In genomic region chr13:21418865-21419264, GRCm38 (mm10) we compare ENCODE assay signal across 22 mouse cellular contexts. TPM values are rescaled to one million over a fixed set of nuclear protein-coding genes. Genes with fewer than 3 reads are reported as not detected.
DNase-seq lines count a peak whose midpoint lies in the region; ATAC-seq and TF ChIP-seq lines count a peak whose summit lies in the region.
"Had no signal": no experiment of that assay in that cellular context is flagged by ENCODE, and none has a peak within 500 bp of the region (broad histone marks: within the 10 kb centered on the region; RNA-seq: fewer than 3 reads in every experiment).

No protein-coding gene starts in this region.

- no peak overlapping the region for H3K4me2 ChIP-seq in intestine, postnatal 0 days (replicated peaks; ENCODE audit: low read depth)
- peak overlapping the region; percentile 30; the same call in 1 of the 2 replicates for H3K4me2 ChIP-seq in liver, postnatal 0 days (ENCODE audit: low read depth, low read length)
- H3K4me2 ChIP-seq in midbrain, embryonic 13.5 days (replicated peaks) = no peak overlapping the region
- H3K4me2 ChIP-seq: limb, embryonic 15.5 days had no signal

- peak overlapping the region; percentile 35 for H3K4me3 ChIP-seq in megakaryocyte, embryonic 14.5 days (replicated peaks)
- no peak overlapping the region for H3K4me3 ChIP-seq in intestine, postnatal 0 days (ENCODE audit: low read depth, low read length)
- no peak overlapping the region for H3K4me3 ChIP-seq in liver, postnatal 0 days (ENCODE audit: low read depth, low read length)
- H3K4me3 ChIP-seq in midbrain, embryonic 13.5 days (replicated peaks) = no peak overlapping the region
- H3K4me3 ChIP-seq: embryonic facial prominence, embryonic 10.5 days; limb, embryonic 15.5 days; midbrain, embryonic 10.5 days had no signal

- no peaks in the 10 kb centered on the region for H3K36me3 ChIP-seq in megakaryocyte, embryonic 14.5 days (replicated peaks; ENCODE audit: low read length)
- H3K36me3 ChIP-seq in intestine, postnatal 0 days (ENCODE audit: control insufficient read depth, insufficient read depth) = no peaks in the 10 kb centered on the region
- no peaks in the 10 kb centered on the region for H3K36me3 ChIP-seq in liver, postnatal 0 days (replicated peaks; ENCODE audit: insufficient read depth, low read length)
- no peaks in the 10 kb centered on the region for H3K36me3 ChIP-seq in midbrain, embryonic 13.5 days
- H3K36me3 ChIP-seq: embryonic facial prominence, embryonic 10.5 days; limb, embryonic 15.5 days; midbrain, embryonic 10.5 days had no signal

- no peak for TF ChIP-seq CTCF in intestine, postnatal 0 days (IDR thresholded peaks at IDR 0.05; ENCODE audit: low read depth)
- no peak for TF ChIP-seq CTCF in liver, postnatal 0 days (IDR thresholded peaks at IDR 0.05; ENCODE audit: low read depth)

- H3K27me3 ChIP-seq in megakaryocyte, embryonic 14.5 days (replicated peaks) = no peaks in the 10 kb centered on the region
- no peaks in the 10 kb centered on the region for H3K27me3 ChIP-seq in intestine, postnatal 0 days (replicated peaks; ENCODE audit: control insufficient read depth, insufficient read depth, low read length)
- H3K27me3 ChIP-seq in liver, postnatal 0 days (ENCODE audit: insufficient read depth, low read length) = no peaks in the 10 kb centered on the region
- H3K27me3 ChIP-seq in midbrain, embryonic 13.5 days = no peaks in the 10 kb centered on the region
- H3K27me3 ChIP-seq: limb, embryonic 15.5 days had no signal

- peak; percentile 91 for TF ChIP-seq EP300 in liver, postnatal 0 days (IDR thresholded peaks at IDR 0.05; ENCODE audit: low read depth)

- H3K9me3 ChIP-seq in megakaryocyte, embryonic 14.5 days = no peaks in the 10 kb centered on the region
- no peaks in the 10 kb centered on the region for H3K9me3 ChIP-seq in intestine, postnatal 0 days (ENCODE audit: control insufficient read depth)
- H3K9me3 ChIP-seq in liver, postnatal 0 days (ENCODE audit: low read length) = no peaks in the 10 kb centered on the region
- no peaks in the 10 kb centered on the region for H3K9me3 ChIP-seq in midbrain, embryonic 13.5 days
- H3K9me3 ChIP-seq: embryonic facial prominence, embryonic 10.5 days; limb, embryonic 15.5 days; midbrain, embryonic 10.5 days had no signal

- 28% methylated on average over 6 of the region's 6 CpGs for WGBS in intestine, postnatal 0 days
- WGBS in liver, postnatal 0 days (ENCODE audit: insufficient replicate concordance) = 39% methylated on average over 6 of the region's 6 CpGs
- WGBS in midbrain, embryonic 13.5 days = 70% methylated on average over 6 of the region's 6 CpGs

- H3K4me1 ChIP-seq in megakaryocyte, embryonic 14.5 days = peaks cover 56% of the 10 kb centered on the region
- H3K4me1 ChIP-seq in intestine, postnatal 0 days (replicated peaks; ENCODE audit: control insufficient read depth, insufficient read depth, low read length) = peaks cover 7% of the 10 kb centered on the region; the same call in 1 of the 2 replicates
- peaks cover 22% of the 10 kb centered on the region; the same call in 1 of the 2 replicates for H3K4me1 ChIP-seq in liver, postnatal 0 days (ENCODE audit: insufficient read depth)
- H3K4me1 ChIP-seq in midbrain, embryonic 13.5 days (replicated peaks) = no peaks in the 10 kb centered on the region
- H3K4me1 ChIP-seq: embryonic facial prominence, embryonic 10.5 days; limb, embryonic 15.5 days had no signal

- H3K27ac ChIP-seq in intestine, postnatal 0 days (ENCODE audit: low read depth, low read length) = no peak overlapping the region
- H3K27ac ChIP-seq in liver, postnatal 0 days (ENCODE audit: low read depth) = peak overlapping the region; percentile 65
- no peak overlapping the region for H3K27ac ChIP-seq in midbrain, embryonic 13.5 days
- H3K27ac ChIP-seq: embryonic facial prominence, embryonic 10.5 days; limb, embryonic 15.5 days; midbrain, embryonic 10.5 days had no signal

- no peak overlapping the region for H3K9ac ChIP-seq in intestine, postnatal 0 days (ENCODE audit: low read depth, low read length)
- no peak overlapping the region for H3K9ac ChIP-seq in liver, postnatal 0 days (replicated peaks)
- H3K9ac ChIP-seq in midbrain, embryonic 13.5 days (replicated peaks) = no peak overlapping the region
- H3K9ac ChIP-seq: limb, embryonic 15.5 days had no signal

- no peak for ATAC-seq in megakaryocyte, adult 5-6 weeks (ENCODE audit: poor library complexity, severe bottlenecking)
- ATAC-seq in intestine, postnatal 0 days = peak; percentile 79
- peak; percentile 95 for ATAC-seq in liver, postnatal 0 days
- ATAC-seq in midbrain, embryonic 13.5 days = no peak
- ATAC-seq: hindbrain, embryonic 16.5 days had no signal

- DNase-seq in liver, postnatal 0 days = peak; percentile 53
- DNase-seq in frontal cortex, postnatal 36 days (ENCODE audit: low spot score in 2 of 2) = no peak
- DNase-seq in cerebellum, adult 11-12 months = no peak
- DNase-seq in natural killer cell, adult 2 months (ENCODE audit: low spot score in 2 of 2) = no peak
- DNase-seq: cerebellum, adult 11 months; cerebellum, postnatal 36 days; gastrocnemius, postnatal 10 days; heart, postnatal 36 days; kidney, adult 2 months; lung, postnatal 10 days; retina, postnatal 1 day; right cerebral cortex, postnatal 4 days had no signal

RNA-seq across cellular contexts. Expression of gene Zkscan3, which starts 16.3 kb away (rescaled TPM):
- polyA plus RNA-seq in megakaryocyte, embryonic 14.5 days (2012; ENCODE audit: insufficient read depth, low replicate concordance) = 4.5 TPM in 1 of 2 replicates, not detected in the other
- total RNA-seq in megakaryocyte, adult 5-6 weeks (2015) = 33.5 and 36.6 TPM in 2 replicates
- 26.8 and 29.7 TPM in 2 replicates for total RNA-seq in megakaryocyte, adult 5-6 weeks (2017)
- polyA plus RNA-seq in intestine, postnatal 0 days (2015; fragmentation: Nextera tagmentation; extraction: Ambion mirVana) = 37.1 and 40.6 TPM in 2 replicates
- 22.2 and 24.6 TPM in 2 replicates for polyA plus RNA-seq in liver, postnatal 0 days (2015; fragmentation: Nextera tagmentation; extraction: Ambion mirVana)
- 94.9 and 95.7 TPM in 2 replicates for polyA plus RNA-seq in midbrain, embryonic 13.5 days (2015; fragmentation: Nextera tagmentation; extraction: Ambion mirVana)

RNA-seq across cellular contexts. Expression of gene Pgbd1, which starts 22.0 kb away (rescaled TPM):
- 0.07 TPM in 1 of 2 replicates, not detected in the other for polyA plus RNA-seq in megakaryocyte, embryonic 14.5 days (2012; ENCODE audit: insufficient read depth, low replicate concordance)
- 0.30 TPM in 1 of 2 replicates, not detected in the other for total RNA-seq in megakaryocyte, adult 5-6 weeks (2015)
- 0.33 TPM in 1 of 2 replicates, not detected in the other for total RNA-seq in megakaryocyte, adult 5-6 weeks (2017)
- 0.47 and 0.60 TPM in 2 replicates for polyA plus RNA-seq in intestine, postnatal 0 days (2015; fragmentation: Nextera tagmentation; extraction: Ambion mirVana)
- polyA plus RNA-seq in liver, postnatal 0 days (2015; fragmentation: Nextera tagmentation; extraction: Ambion mirVana) = 0.31 and 0.39 TPM in 2 replicates
- polyA plus RNA-seq in midbrain, embryonic 13.5 days (2015; fragmentation: Nextera tagmentation; extraction: Ambion mirVana) = 4.5 and 5.8 TPM in 2 replicates

RNA-seq across cellular contexts. Expression of gene Zscan26, which starts 34.7 kb away (rescaled TPM):
- polyA plus RNA-seq in megakaryocyte, embryonic 14.5 days (2012; ENCODE audit: insufficient read depth, low replicate concordance) = 0.70 TPM in 1 of 2 replicates, not detected in the other
- total RNA-seq in megakaryocyte, adult 5-6 weeks (2015) = 24.2 and 25.3 TPM in 2 replicates
- total RNA-seq in megakaryocyte, adult 5-6 weeks (2017) = 26.9 and 27.2 TPM in 2 replicates
- polyA plus RNA-seq in intestine, postnatal 0 days (2015; fragmentation: Nextera tagmentation; extraction: Ambion mirVana) = 11.4 and 14.7 TPM in 2 replicates
- polyA plus RNA-seq in liver, postnatal 0 days (2015; fragmentation: Nextera tagmentation; extraction: Ambion mirVana) = 13.3 and 15.2 TPM in 2 replicates
- polyA plus RNA-seq in midbrain, embryonic 13.5 days (2015; fragmentation: Nextera tagmentation; extraction: Ambion mirVana) = 25.8 and 25.9 TPM in 2 replicates

RNA-seq across cellular contexts. Expression of gene Nkapl, which starts 49.4 kb away (rescaled TPM):
- polyA plus RNA-seq in megakaryocyte, embryonic 14.5 days (2012; ENCODE audit: insufficient read depth, low replicate concordance) = 0.92 TPM in 1 of 2 replicates, not detected in the other
- 0.16 and 1.1 TPM in 2 replicates for total RNA-seq in megakaryocyte, adult 5-6 weeks (2015)
- 1.2 and 1.3 TPM in 2 replicates for total RNA-seq in megakaryocyte, adult 5-6 weeks (2017)
- polyA plus RNA-seq in intestine, postnatal 0 days (2015; fragmentation: Nextera tagmentation; extraction: Ambion mirVana) = 2.1 and 2.7 TPM in 2 replicates
- 2.0 TPM in 2 replicates for polyA plus RNA-seq in liver, postnatal 0 days (2015; fragmentation: Nextera tagmentation; extraction: Ambion mirVana)
- 3.8 and 4.1 TPM in 2 replicates for polyA plus RNA-seq in midbrain, embryonic 13.5 days (2015; fragmentation: Nextera tagmentation; extraction: Ambion mirVana)
- total RNA-seq: neutrophil, adult 5-6 weeks had no signal
- polyA plus RNA-seq: large intestine, adult 2 months had no signal

RNA-seq across cellular contexts. Expression of gene Zscan12, which starts 56.2 kb away (rescaled TPM):
- polyA plus RNA-seq in megakaryocyte, embryonic 14.5 days (2012; ENCODE audit: insufficient read depth, low replicate concordance) = 1.3 TPM in 1 of 2 replicates, not detected in the other
- 4.4 and 4.7 TPM in 2 replicates for total RNA-seq in megakaryocyte, adult 5-6 weeks (2015)
- total RNA-seq in megakaryocyte, adult 5-6 weeks (2017) = 5.6 and 8.3 TPM in 2 replicates
- polyA plus RNA-seq in intestine, postnatal 0 days (2015; fragmentation: Nextera tagmentation; extraction: Ambion mirVana) = 3.5 and 3.9 TPM in 2 replicates
- 2.4 and 2.7 TPM in 2 replicates for polyA plus RNA-seq in liver, postnatal 0 days (2015; fragmentation: Nextera tagmentation; extraction: Ambion mirVana)
- polyA plus RNA-seq in midbrain, embryonic 13.5 days (2015; fragmentation: Nextera tagmentation; extraction: Ambion mirVana) = 15.5 and 16.8 TPM in 2 replicates

Comparison
In these comparisons a context has a peak if more than half of its experiments do, and no peak if none do; other contexts are left out.
1. ATAC-seq: peak in intestine, postnatal 0 days (single experiment) and liver, postnatal 0 days (single experiment); none in megakaryocyte, adult 5-6 weeks (single experiment) and midbrain, embryonic 13.5 days (single experiment).